Mouse (Mus musculus) R1 (cell line): ENCODE measurements around the gene Dnaic1.
A peak's percentile ranks its signal among the peaks of the same experiment; 100 is the strongest.

ENCODE experiments used
- DNase-seq: peaks from one replicate; pipeline ENCODE4 v3.0.0-alpha.2; 2018; ENCODE audit warnings: low read depth, low spot score

Gene Dnaic1

GRCm38 (mm10) chr4:41569411-41569885 lies at the start of gene Dnaic1, which contains the start of gene Fam219a:
Gene Dnaic1 (plus strand): TSS chr4:41569775.
Gene Fam219a (minus strand): TSS chr4:41569538.
- DNase-seq = peak; percentile 99

- DNase-seq = peak; percentile 63
Observed at GRCm38 (mm10) chr4:41520641-41521040, 48.9 kb upstream of the Dnaic1 start.

GRCm38 (mm10) chr4:41522136-41522535 lies 47.4 kb upstream of the Dnaic1 start:
- DNase-seq = no peak

- peak; percentile 67 for DNase-seq
Observed at GRCm38 (mm10) chr4:41522788-41523187, 46.8 kb upstream of the Dnaic1 start.

- no peak for DNase-seq
Observed at GRCm38 (mm10) chr4:41523839-41524238, 45.7 kb upstream of the Dnaic1 start.

GRCm38 (mm10) chr4:41524829-41525228 lies 44.7 kb upstream of the Dnaic1 start:
- no peak for DNase-seq

GRCm38 (mm10) chr4:41526553-41526952 lies 43.0 kb upstream of the Dnaic1 start:
- no peak for DNase-seq

GRCm38 (mm10) chr4:41527076-41527475 lies 42.5 kb upstream of the Dnaic1 start:
- DNase-seq = no peak

GRCm38 (mm10) chr4:41527996-41528395 lies 41.6 kb upstream of the Dnaic1 start:
- no peak for DNase-seq

GRCm38 (mm10) chr4:41532420-41532819 lies 37.2 kb upstream of the Dnaic1 start:
- peak; percentile 55 for DNase-seq

- DNase-seq = no peak
Observed at GRCm38 (mm10) chr4:41534866-41535265, 34.7 kb upstream of the Dnaic1 start.

- no peak for DNase-seq
Observed at GRCm38 (mm10) chr4:41542136-41542535, 27.4 kb upstream of the Dnaic1 start.

- DNase-seq = peak; percentile 53
Observed at GRCm38 (mm10) chr4:41545985-41546384, 23.6 kb upstream of the Dnaic1 start.

GRCm38 (mm10) chr4:41547086-41547485 lies 22.5 kb upstream of the Dnaic1 start:
- DNase-seq = no peak

- DNase-seq = peak; percentile 76
Observed at GRCm38 (mm10) chr4:41552529-41552928, 17.0 kb upstream of the Dnaic1 start.

GRCm38 (mm10) chr4:41553116-41553515 lies 16.5 kb upstream of the Dnaic1 start:
- no peak for DNase-seq

- no peak for DNase-seq
Observed at GRCm38 (mm10) chr4:41554994-41555663, 14.4 kb upstream of the Dnaic1 start.

- no peak for DNase-seq
Observed at GRCm38 (mm10) chr4:41556311-41556953, 13.1 kb upstream of the Dnaic1 start.

GRCm38 (mm10) chr4:41557092-41557491 lies 12.5 kb upstream of the Dnaic1 start:
- no peak for DNase-seq

- DNase-seq = no peak
Observed at GRCm38 (mm10) chr4:41563297-41563696, 6.3 kb upstream of the Dnaic1 start.

- peak; percentile 31 for DNase-seq
Observed at GRCm38 (mm10) chr4:41566123-41566522, 3.5 kb upstream of the Dnaic1 start.

- peak; percentile 32 for DNase-seq
Observed at GRCm38 (mm10) chr4:41568239-41568638, 1.3 kb upstream of the Dnaic1 start.
